In genomic region chr7:16013722-16014275, GRCm38 (mm10) we compare ENCODE assay signal across 26 mouse cellular contexts. TPM values are rescaled to one million over a fixed set of nuclear protein-coding genes. Genes with fewer than 3 reads are reported as not detected.
DNase-seq lines count a peak whose midpoint lies in the region; ATAC-seq and TF ChIP-seq lines count a peak whose summit lies in the region.
"Had no signal": no experiment of that assay in that cellular context is flagged by ENCODE, and none has a peak within 500 bp of the region (broad histone marks: within the 10 kb centered on the region; RNA-seq: fewer than 3 reads in every experiment).

No protein-coding gene starts in this region.

- peak; percentile 54 for DNase-seq in cerebellum, adult 9-10 months
- no peak for DNase-seq in cerebellum, postnatal 14 days
- no peak for DNase-seq in liver, adult 2 months (ENCODE audit: extremely low read depth, low read depth, low spot score)
- peak; percentile 59 for DNase-seq in brain, adult 2 months (ENCODE audit: low read depth, low spot score)
- no peak for DNase-seq in hindbrain, embryonic 14.5 days (ENCODE audit: low spot score)
- DNase-seq: cerebellum, adult 11 months; embryo, embryonic 11 days; heart, postnatal 36 days; kidney, adult 9 months; kidney, postnatal 25 days; layer of hippocampus, adult 9-11 months; left cerebral cortex, postnatal 4 days; midbrain, embryonic 14.5 days; right cerebral cortex, postnatal 25 days; thymus, adult 2 months had no signal

- H3K36me3 ChIP-seq in liver, adult 2 months (ENCODE audit: control insufficient read depth, insufficient read depth, low read length): no peaks in the 10 kb centered on the region
- H3K36me3 ChIP-seq in liver, embryonic 12.5 days: peaks cover 6% of the 10 kb centered on the region
- H3K36me3 ChIP-seq in hindbrain, embryonic 14.5 days (replicated peaks; ENCODE audit: control insufficient read depth, insufficient read depth): no peaks in the 10 kb centered on the region
- H3K36me3 ChIP-seq: hindbrain, embryonic 15.5 days; intestine, embryonic 15.5 days had no signal

- peaks cover 44% of the 10 kb centered on the region; the same call in 1 of the 2 replicates for H3K79me2 ChIP-seq in liver, adult 2 months (ENCODE audit: control insufficient read depth, insufficient read depth, low read length)

- no peak overlapping the region for H3K4me2 ChIP-seq in liver, embryonic 12.5 days
- H3K4me2 ChIP-seq in hindbrain, embryonic 14.5 days (replicated peaks): no peak overlapping the region
- H3K4me2 ChIP-seq: heart, embryonic 12.5 days; hindbrain, embryonic 15.5 days; intestine, embryonic 15.5 days had no signal

- H3K27me3 ChIP-seq in liver, adult 2 months (ENCODE audit: control insufficient read depth, insufficient read depth, low read length): no peaks in the 10 kb centered on the region
- no peaks in the 10 kb centered on the region for H3K27me3 ChIP-seq in liver, embryonic 12.5 days (replicated peaks)
- no peaks in the 10 kb centered on the region for H3K27me3 ChIP-seq in hindbrain, embryonic 14.5 days (ENCODE audit: control insufficient read depth, insufficient read depth, low read length)
- H3K27me3 ChIP-seq: heart, embryonic 12.5 days; hindbrain, embryonic 15.5 days; intestine, embryonic 15.5 days had no signal

- H3K9ac ChIP-seq in liver, adult 2 months (ENCODE audit: low read depth, low read length): no peak overlapping the region
- H3K9ac ChIP-seq in liver, embryonic 12.5 days: no peak overlapping the region
- H3K9ac ChIP-seq in hindbrain, embryonic 14.5 days: no peak overlapping the region
- H3K9ac ChIP-seq: heart, embryonic 12.5 days; hindbrain, embryonic 15.5 days; intestine, embryonic 15.5 days; liver, embryonic 14.5 days had no signal

- no peak for TF ChIP-seq POLR2A in liver, adult 2 months (IDR thresholded peaks at IDR 0.05; ENCODE audit: extremely low read depth, insufficient read depth, low read length)
- TF ChIP-seq POLR2A in embryonic fibroblast, embryonic 13.5 days (IDR thresholded peaks at IDR 0.05; ENCODE audit: low read depth, low read length): no peak

- no peak for ATAC-seq in liver, embryonic 12.5 days
- no peak for ATAC-seq in hindbrain, embryonic 14.5 days (ENCODE audit: low FRiP score)
- ATAC-seq: forebrain, embryonic 14.5 days; intestine, embryonic 15.5 days had no signal

- TF ChIP-seq CTCF in liver, adult 2 months (IDR thresholded peaks at IDR 0.05; ENCODE audit: low read depth, low read length): no peak
- TF ChIP-seq CTCF in embryonic fibroblast, embryonic 13.5 days (IDR thresholded peaks at IDR 0.05; ENCODE audit: borderline replicate concordance, insufficient read depth, low read length): no peak

- H3K27ac ChIP-seq in liver, adult 2 months (replicated peaks; ENCODE audit: insufficient read depth, low read depth, low read length): peak overlapping the region; percentile 18; the same call in 1 of the 2 replicates
- no peak overlapping the region for H3K27ac ChIP-seq in liver, embryonic 12.5 days
- H3K27ac ChIP-seq in embryonic fibroblast, embryonic 13.5 days (ENCODE audit: insufficient read depth, low read length): peak overlapping the region; percentile 12; the same call in 1 of the 2 replicates
- H3K27ac ChIP-seq in hindbrain, embryonic 14.5 days: no peak overlapping the region
- H3K27ac ChIP-seq: hindbrain, embryonic 15.5 days; intestine, embryonic 15.5 days; left cerebral cortex, adult 2 months; liver, embryonic 14.5 days had no signal

- H3K4me3 ChIP-seq in liver, adult 2 months (ENCODE audit: insufficient read depth, low read depth, low read length): no peak overlapping the region
- no peak overlapping the region for H3K4me3 ChIP-seq in liver, embryonic 12.5 days
- H3K4me3 ChIP-seq in embryonic fibroblast, embryonic 13.5 days (ENCODE audit: insufficient read depth, low read length): no peak overlapping the region
- no peak overlapping the region for H3K4me3 ChIP-seq in hindbrain, embryonic 14.5 days (replicated peaks; ENCODE audit: low read length)
- H3K4me3 ChIP-seq: heart, embryonic 12.5 days; hindbrain, embryonic 15.5 days; intestine, embryonic 15.5 days; left cerebral cortex, adult 2 months; myocyte had no signal

- WGBS in liver, adult 2 months: 74% methylated on average over 5 of the region's 5 CpGs
- 63% methylated on average over 5 of the region's 5 CpGs for WGBS in liver, embryonic 12.5 days (ENCODE audit: insufficient replicate concordance)
- WGBS in hindbrain, embryonic 14.5 days: 77% methylated on average over 5 of the region's 5 CpGs

- no peaks in the 10 kb centered on the region for H3K9me3 ChIP-seq in liver, embryonic 12.5 days (replicated peaks)
- H3K9me3 ChIP-seq in hindbrain, embryonic 14.5 days (ENCODE audit: control insufficient read depth, low read length): no peaks in the 10 kb centered on the region
- H3K9me3 ChIP-seq: heart, embryonic 12.5 days; hindbrain, embryonic 15.5 days; intestine, embryonic 15.5 days had no signal

- H3K4me1 ChIP-seq in liver, adult 2 months (ENCODE audit: control insufficient read depth, insufficient read depth, low read length): peaks cover 37% of the 10 kb centered on the region
- H3K4me1 ChIP-seq in liver, embryonic 12.5 days: peaks cover 65% of the 10 kb centered on the region
- peaks cover 15% of the 10 kb centered on the region for H3K4me1 ChIP-seq in embryonic fibroblast, embryonic 13.5 days (ENCODE audit: control insufficient read depth, insufficient read depth, low read length)
- no peaks in the 10 kb centered on the region; the same call in 1 of the 2 replicates for H3K4me1 ChIP-seq in hindbrain, embryonic 14.5 days (replicated peaks; ENCODE audit: control insufficient read depth, insufficient read depth, low read length)

RNA-seq across cellular contexts. Expression of gene Bicra, which starts 33.9 kb away (rescaled TPM):
- total RNA-seq in liver, adult 2 months (2014; rRNA removed): 0.55 and 0.87 TPM in 2 replicates
- polyA plus RNA-seq in liver, adult 2 months (2012; rRNA removed): 3.6 and 4.6 TPM in 2 replicates
- polyA plus RNA-seq in liver, embryonic 12.5 days (2016; fragmentation: Nextera tagmentation; extraction: Ambion mirVana): 2.9 and 3.3 TPM in 2 replicates
- 10.8 and 12.1 TPM in 2 replicates for polyA plus RNA-seq in embryonic fibroblast, embryonic 13.5 days (2011; ENCODE audit: insufficient read length, low read depth, missing spikeins)
- polyA plus RNA-seq in hindbrain, embryonic 14.5 days (2014; fragmentation: Nextera tagmentation; extraction: Ambion mirVana): 7.9 and 8.8 TPM in 2 replicates

RNA-seq across cellular contexts. Expression of gene Ehd2, which starts 46.4 kb away (rescaled TPM):
- total RNA-seq in liver, adult 2 months (2014; rRNA removed): 1.0 and 1.4 TPM in 2 replicates
- 1.6 and 1.7 TPM in 2 replicates for polyA plus RNA-seq in liver, adult 2 months (2012; rRNA removed)
- 6.5 and 7.8 TPM in 2 replicates for polyA plus RNA-seq in liver, embryonic 12.5 days (2016; fragmentation: Nextera tagmentation; extraction: Ambion mirVana)
- 136 and 191 TPM in 2 replicates for polyA plus RNA-seq in embryonic fibroblast, embryonic 13.5 days (2011; ENCODE audit: insufficient read length, low read depth, missing spikeins)
- 5.6 and 6.6 TPM in 2 replicates for polyA plus RNA-seq in hindbrain, embryonic 14.5 days (2014; fragmentation: Nextera tagmentation; extraction: Ambion mirVana)

RNA-seq across cellular contexts. Expression of gene Zfp541, which starts 47.8 kb away (rescaled TPM):
- total RNA-seq in liver, adult 2 months (2014; rRNA removed): not detected in 2 replicates
- 0.02 TPM in 1 of 2 replicates, not detected in the other for polyA plus RNA-seq in liver, adult 2 months (2012; rRNA removed)
- polyA plus RNA-seq in liver, embryonic 12.5 days (2016; fragmentation: Nextera tagmentation; extraction: Ambion mirVana): not detected in 2 replicates
- not detected in 2 replicates for polyA plus RNA-seq in embryonic fibroblast, embryonic 13.5 days (2011; ENCODE audit: insufficient read length, low read depth, missing spikeins)
- 0.16 TPM in 2 replicates for polyA plus RNA-seq in hindbrain, embryonic 14.5 days (2014; fragmentation: Nextera tagmentation; extraction: Ambion mirVana)
- total RNA-seq: adrenal gland, adult 18-20 months; heart, postnatal 36 days had no signal
- polyA plus RNA-seq: C2C12; forebrain, embryonic 14.5 days; myocyte had no signal

Comparison
In these comparisons a context has a peak if more than half of its experiments do, and no peak if none do; other contexts are left out.
1. DNase-seq: peak in cerebellum, adult 9-10 months (single experiment) and brain, adult 2 months (single experiment); none in cerebellum, postnatal 14 days (0 of 2), liver, adult 2 months (single experiment) and hindbrain, embryonic 14.5 days (single experiment).
2. H3K27ac ChIP-seq: peak in liver, adult 2 months (single experiment) and embryonic fibroblast, embryonic 13.5 days (single experiment); none in liver, embryonic 12.5 days (single experiment) and hindbrain, embryonic 14.5 days (single experiment).
3. RNA of gene Ehd2, which starts 46.4 kb away (polyA plus RNA-seq): 136 to 191 TPM in embryonic fibroblast, embryonic 13.5 days; 6.5 to 7.8 TPM in liver, embryonic 12.5 days, 5.6 to 6.6 TPM in hindbrain, embryonic 14.5 days and 1.6 to 1.7 TPM in liver, adult 2 months; every median in the first group is over 10 times any median in the second.